Mouse (Mus musculus): ENCODE measurements around the gene Gm20708. TPM values are rescaled to one million over a fixed set of nuclear protein-coding genes. Genes with fewer than 3 reads are reported as not detected.
A peak's percentile ranks its signal among the peaks of the same experiment; 100 is the strongest.

Gene Gm20708
- total RNA-seq, 1 experiment, result 0.40 TPM

GRCm38 (mm10) chr11:117848985-117849671 is 39.7 kb downstream of the Gm20708 start, which contains the start of gene Birc5:
Birc5 (plus strand) TSS chr11:117849251.
- Histone ChIP-seq H3K4me1 (ENCODE audit: control insufficient read depth in 2 of 2, insufficient read depth in 2 of 2, low read length in 2 of 2, poor library complexity in 1 of 2) (peaks cover 0 to 12% of the 10 kb centered on the region in 2 experiments; a peak in 2 of 4 replicates), H3K36me3 (ENCODE audit: control insufficient read depth, insufficient read depth, low read length, poor library complexity, severe bottlenecking) (peaks cover 17% of the 10 kb centered on the region), H3K9me3 (ENCODE audit: control insufficient read depth, insufficient read depth, low read depth, low read length) (no peaks in the 10 kb centered on the region), H3K4me3 (ENCODE audit: insufficient read depth in 1 of 2, low read depth in 1 of 2, low read length in 2 of 2, poor library complexity in 1 of 2, severe bottlenecking in 1 of 2) (peak within 1 kb of the TSS; percentile 96 to 99), H3K27ac (ENCODE audit: insufficient read depth, low read depth, low read length, poor library complexity, severe bottlenecking) (peak within 1 kb of the TSS; percentile 94), H3K9ac (ENCODE audit: insufficient read depth, low read depth, low read length, poor library complexity, severe bottlenecking) (peak within 1 kb of the TSS; percentile 98)
- peak; percentile 90 for DNase-seq (ENCODE audit: low read depth, low spot score)
- in situ Hi-C loops (cut with MboI; ENCODE audit: low sequenced_read_pairs in 2 of 2, unreplicated experiment in 2 of 2), result no loop called here
- no peak for TF ChIP-seq CHD2 (IDR thresholded peaks at IDR 0.05; ENCODE audit: low read depth, low read length)
- 0 out of 2 replicates have a peak, but pooled peaks have one; percentile 44 for TF ChIP-seq HCFC1 (IDR thresholded peaks at IDR 0.05; ENCODE audit: borderline replicate concordance, insufficient read depth, low read length)

- no peak overlapping the region for H3K27ac ChIP-seq (ENCODE audit: insufficient read depth, low read depth, low read length, poor library complexity, severe bottlenecking)
- H3K36me3 ChIP-seq (ENCODE audit: control insufficient read depth, insufficient read depth, low read length, poor library complexity, severe bottlenecking), result peaks cover 44% of the 10 kb centered on the region
- H3K9ac ChIP-seq (ENCODE audit: insufficient read depth, low read depth, low read length, poor library complexity, severe bottlenecking), result no peak overlapping the region
- in situ Hi-C loops (cut with MboI; ENCODE audit: low sequenced_read_pairs in 2 of 2, unreplicated experiment in 2 of 2), result loop anchor here in 1 of 2 experiments (25.0 kb wide), 1 partner anchor 384 kb away; the partner anchor contains the start of gene Cyth1
- peaks cover 0 to 4% of the 10 kb centered on the region in 2 experiments; a peak in 1 of 4 replicates for H3K4me1 ChIP-seq (ENCODE audit: control insufficient read depth in 2 of 2, insufficient read depth in 2 of 2, low read length in 2 of 2, poor library complexity in 1 of 2)
- no peak overlapping the region for H3K4me3 ChIP-seq (ENCODE audit: insufficient read depth in 1 of 2, low read depth in 1 of 2, low read length in 2 of 2, poor library complexity in 1 of 2, severe bottlenecking in 1 of 2)
- DNase-seq (ENCODE audit: low read depth, low spot score), result no peak
- no peaks in the 10 kb centered on the region for H3K9me3 ChIP-seq (ENCODE audit: control insufficient read depth, insufficient read depth, low read depth, low read length)
- TF ChIP-seq ZC3H11A (IDR thresholded peaks at IDR 0.05; ENCODE audit: borderline replicate concordance, low read depth, low read length), result no peak
- TF ChIP-seq HCFC1 (IDR thresholded peaks at IDR 0.05; ENCODE audit: borderline replicate concordance, insufficient read depth, low read length), result no peak
- no peak for TF ChIP-seq CHD2 (IDR thresholded peaks at IDR 0.05; ENCODE audit: low read depth, low read length)
- no peak for TF ChIP-seq MAFK (IDR thresholded peaks at IDR 0.05; ENCODE audit: insufficient read depth, low read depth, low read length)
- no peak for TF ChIP-seq ZNF384 (IDR thresholded peaks at IDR 0.05; ENCODE audit: low read depth, low read length)
These were observed 43.4 kb downstream of the Gm20708 start for GRCm38 (mm10) chr11:117852875-117853274.

GRCm38 (mm10) chr11:117854241-117854640 is 44.8 kb downstream of the Gm20708 start:
- no peak for DNase-seq (ENCODE audit: low read depth, low spot score)
- peaks cover 0 to 14% of the 10 kb centered on the region in 2 experiments; a peak in 1 of 4 replicates for H3K4me1 ChIP-seq (ENCODE audit: control insufficient read depth in 2 of 2, insufficient read depth in 2 of 2, low read length in 2 of 2, poor library complexity in 1 of 2)
- no peaks in the 10 kb centered on the region for H3K9me3 ChIP-seq (ENCODE audit: control insufficient read depth, insufficient read depth, low read depth, low read length)
- in situ Hi-C loops (cut with MboI; ENCODE audit: low sequenced_read_pairs in 2 of 2, unreplicated experiment in 2 of 2), result loop anchor here in 1 of 2 experiments (25.0 kb wide), 1 partner anchor 383 kb away; the partner anchor contains the start of gene Cyth1
- H3K9ac ChIP-seq (ENCODE audit: insufficient read depth, low read depth, low read length, poor library complexity, severe bottlenecking), result no peak overlapping the region; the same call in 1 of the 2 replicates
- no peak overlapping the region for H3K4me3 ChIP-seq (ENCODE audit: insufficient read depth in 1 of 2, low read depth in 1 of 2, low read length in 2 of 2, poor library complexity in 1 of 2, severe bottlenecking in 1 of 2)
- peaks cover 51% of the 10 kb centered on the region for H3K36me3 ChIP-seq (ENCODE audit: control insufficient read depth, insufficient read depth, low read length, poor library complexity, severe bottlenecking)
- TF ChIP-seq CHD2 (IDR thresholded peaks at IDR 0.05; ENCODE audit: low read depth, low read length), result peak; percentile 25; the same call in 1 of the 2 replicates
- no peak for TF ChIP-seq ZC3H11A (IDR thresholded peaks at IDR 0.05; ENCODE audit: borderline replicate concordance, low read depth, low read length)
- H3K27ac ChIP-seq (ENCODE audit: insufficient read depth, low read depth, low read length, poor library complexity, severe bottlenecking), result no peak overlapping the region

- no peak overlapping the region for H3K4me3 ChIP-seq (ENCODE audit: insufficient read depth in 1 of 2, low read depth in 1 of 2, low read length in 2 of 2, poor library complexity in 1 of 2, severe bottlenecking in 1 of 2)
- peaks cover 6 to 17% of the 10 kb centered on the region in 2 experiments; a peak in 3 of 4 replicates for H3K4me1 ChIP-seq (ENCODE audit: control insufficient read depth in 2 of 2, insufficient read depth in 2 of 2, low read length in 2 of 2, poor library complexity in 1 of 2)
- DNase-seq (ENCODE audit: low read depth, low spot score), result no peak
- TF ChIP-seq CHD2 (IDR thresholded peaks at IDR 0.05; ENCODE audit: low read depth, low read length), result no peak
- no peak for TF ChIP-seq MAFK (IDR thresholded peaks at IDR 0.05; ENCODE audit: insufficient read depth, low read depth, low read length)
- no peak for TF ChIP-seq ZNF384 (IDR thresholded peaks at IDR 0.05; ENCODE audit: low read depth, low read length)
- TF ChIP-seq ZC3H11A (IDR thresholded peaks at IDR 0.05; ENCODE audit: borderline replicate concordance, low read depth, low read length), result no peak
- no peak for TF ChIP-seq HCFC1 (IDR thresholded peaks at IDR 0.05; ENCODE audit: borderline replicate concordance, insufficient read depth, low read length)
- no peak overlapping the region for H3K9ac ChIP-seq (ENCODE audit: insufficient read depth, low read depth, low read length, poor library complexity, severe bottlenecking)
- H3K36me3 ChIP-seq (ENCODE audit: control insufficient read depth, insufficient read depth, low read length, poor library complexity, severe bottlenecking), result peaks cover 49% of the 10 kb centered on the region
- H3K9me3 ChIP-seq (ENCODE audit: control insufficient read depth, insufficient read depth, low read depth, low read length), result no peaks in the 10 kb centered on the region
- in situ Hi-C loops (cut with MboI; ENCODE audit: low sequenced_read_pairs in 2 of 2, unreplicated experiment in 2 of 2), result loop anchor here in 1 of 2 experiments (25.0 kb wide), 1 partner anchor 382 kb away; the partner anchor contains the start of gene Cyth1
- H3K27ac ChIP-seq (ENCODE audit: insufficient read depth, low read depth, low read length, poor library complexity, severe bottlenecking), result no peak overlapping the region
These were observed 45.9 kb downstream of the Gm20708 start for GRCm38 (mm10) chr11:117855360-117855759.

Data from ES-E14 (cell line).